Mouse (Mus musculus): Measurements from ENCODE around the gene Atp6v0a4. TPM values are rescaled to one million over a fixed set of nuclear protein-coding genes. Genes with fewer than 3 reads are reported as not detected.

Atp6v0a4 gene
- polyA plus RNA-seq, 1 experiment from 2014 or later = not detected

DNA sequence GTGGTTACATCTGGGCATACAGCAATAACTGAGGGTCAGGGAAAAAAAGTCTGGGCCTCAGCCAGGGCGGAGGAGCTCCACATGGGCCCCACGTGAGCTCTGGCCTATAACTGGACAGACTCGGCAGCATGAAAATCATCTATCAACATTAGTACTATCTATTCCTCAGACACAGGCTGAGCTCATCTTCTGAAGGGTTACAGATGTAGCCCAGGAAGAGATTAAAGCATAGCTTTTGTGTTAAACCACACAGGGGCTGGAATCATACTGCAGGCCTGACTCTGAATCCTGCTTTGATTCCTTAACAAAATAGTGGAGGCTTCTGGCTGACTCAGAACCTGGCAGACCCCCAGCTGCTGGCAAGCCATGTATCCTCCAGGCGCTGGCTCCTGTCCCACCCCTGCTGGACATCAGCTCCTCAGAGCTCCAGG, 7.4 kb upstream of the Atp6v0a4 start:
- peaks cover 18% of the 10 kb centered on the region for H3K36me3 ChIP-seq (ENCODE audit: control insufficient read depth, insufficient read depth, low read length)
- ATAC-seq (ENCODE audit: low FRiP score) (no peak), DNase-seq (ENCODE audit: low spot score, missing footprints) (no peak)
- H3K9me3 ChIP-seq (ENCODE audit: control insufficient read depth, low read length) = no peaks in the 10 kb centered on the region; the same call in 1 of the 2 replicates
- 90% methylated on average over 4 of the region's 4 CpGs for WGBS
- H3K4me2 ChIP-seq = no peak overlapping the region
- H3K27me3 ChIP-seq (ENCODE audit: control insufficient read depth, insufficient read depth, low read length) = no peaks in the 10 kb centered on the region
- H3K9ac ChIP-seq (ENCODE audit: low read length) = no peak overlapping the region
- no peaks in the 10 kb centered on the region for H3K4me1 ChIP-seq (ENCODE audit: control insufficient read depth, insufficient read depth, low read length)
- no peak overlapping the region for H3K4me3 ChIP-seq (ENCODE audit: low read depth, low read length)
- no peak overlapping the region for H3K27ac ChIP-seq (ENCODE audit: low read depth, low read length)

DNA sequence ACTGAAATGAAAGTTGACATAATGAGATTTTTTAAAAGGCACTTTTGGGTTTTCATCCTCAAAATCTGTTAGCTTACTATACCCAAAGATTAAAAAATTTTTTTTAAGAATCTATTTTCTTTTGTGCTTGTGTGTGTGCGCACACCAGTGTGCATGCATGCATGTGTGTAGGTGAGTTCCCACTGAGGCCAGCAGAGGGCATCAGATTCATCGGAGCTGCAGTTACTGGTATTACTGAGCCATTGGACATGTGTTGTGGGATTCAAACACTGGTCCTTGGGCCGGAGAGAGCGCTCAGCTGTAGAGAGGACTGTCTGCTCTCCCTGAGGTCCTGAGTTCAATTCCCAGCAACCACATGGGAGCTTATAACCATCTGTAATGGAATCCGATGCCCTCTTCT, 5.5 kb upstream of the Atp6v0a4 start:
- no peak for DNase-seq (ENCODE audit: low spot score, missing footprints)
- WGBS = 98% methylated on average over 5 of the region's 5 CpGs
- Histone ChIP-seq H3K36me3 (ENCODE audit: control insufficient read depth, insufficient read depth, low read length) (peaks cover 16% of the 10 kb centered on the region), H3K4me1 (ENCODE audit: control insufficient read depth, insufficient read depth, low read length) (no peaks in the 10 kb centered on the region), H3K27me3 (ENCODE audit: control insufficient read depth, insufficient read depth, low read length) (no peaks in the 10 kb centered on the region), H3K4me3 (ENCODE audit: low read depth, low read length) (no peak overlapping the region), H3K4me2 (no peak overlapping the region), H3K9me3 (ENCODE audit: control insufficient read depth, low read length) (no peaks in the 10 kb centered on the region; the same call in 1 of the 2 replicates), H3K9ac (ENCODE audit: low read length) (no peak overlapping the region), H3K27ac (ENCODE audit: low read depth, low read length) (no peak overlapping the region)
- no peak for ATAC-seq (ENCODE audit: low FRiP score)

DNA sequence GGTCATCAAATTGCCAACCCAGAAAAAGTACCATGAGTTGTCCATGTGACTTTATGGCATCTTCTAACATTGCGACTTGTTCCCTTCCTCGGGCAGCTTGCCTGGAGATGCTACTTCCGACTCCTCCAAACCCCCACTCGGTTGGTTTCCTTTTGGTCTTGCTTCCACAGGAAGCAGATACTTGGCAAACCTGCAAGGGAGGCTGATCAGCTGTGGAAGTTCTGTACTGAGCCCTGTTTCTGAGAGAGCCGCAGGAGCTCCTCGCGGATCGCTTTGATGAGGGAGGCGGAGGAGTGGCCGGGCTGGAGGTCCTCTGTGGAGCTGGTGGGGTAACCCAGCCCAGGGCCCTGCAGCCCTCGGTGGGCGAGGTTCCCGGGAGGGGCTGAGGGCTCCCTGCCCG, 3.7 kb upstream of the Atp6v0a4 start:
- H3K9me3 ChIP-seq (ENCODE audit: control insufficient read depth, low read length) = no peaks in the 10 kb centered on the region; the same call in 1 of the 2 replicates
- 92% methylated on average over 14 of the region's 14 CpGs for WGBS
- no peak overlapping the region for H3K4me2 ChIP-seq
- H3K27ac ChIP-seq (ENCODE audit: low read depth, low read length) = no peak overlapping the region
- no peak overlapping the region for H3K9ac ChIP-seq (ENCODE audit: low read length)
- ATAC-seq (ENCODE audit: low FRiP score) = no peak
- H3K36me3 ChIP-seq (ENCODE audit: control insufficient read depth, insufficient read depth, low read length) = peaks cover 16% of the 10 kb centered on the region
- no peak overlapping the region for H3K4me3 ChIP-seq (ENCODE audit: low read depth, low read length)
- no peak for DNase-seq (ENCODE audit: low spot score, missing footprints)
- no peaks in the 10 kb centered on the region for H3K4me1 ChIP-seq (ENCODE audit: control insufficient read depth, insufficient read depth, low read length)
- no peaks in the 10 kb centered on the region for H3K27me3 ChIP-seq (ENCODE audit: control insufficient read depth, insufficient read depth, low read length)

- WGBS = 96% methylated on average over 3 of the region's 3 CpGs
- no peak overlapping the region for H3K9ac ChIP-seq (ENCODE audit: low read length)
- peaks cover 16% of the 10 kb centered on the region for H3K36me3 ChIP-seq (ENCODE audit: control insufficient read depth, insufficient read depth, low read length)
- no peaks in the 10 kb centered on the region; the same call in 1 of the 2 replicates for H3K9me3 ChIP-seq (ENCODE audit: control insufficient read depth, low read length)
- H3K4me2 ChIP-seq = no peak overlapping the region
- ATAC-seq (ENCODE audit: low FRiP score) = no peak
- no peak for DNase-seq (ENCODE audit: low spot score, missing footprints)
- H3K27ac ChIP-seq (ENCODE audit: low read depth, low read length) = no peak overlapping the region
- H3K4me3 ChIP-seq (ENCODE audit: low read depth, low read length) = no peak overlapping the region
- no peaks in the 10 kb centered on the region for H3K4me1 ChIP-seq (ENCODE audit: control insufficient read depth, insufficient read depth, low read length)
- no peaks in the 10 kb centered on the region for H3K27me3 ChIP-seq (ENCODE audit: control insufficient read depth, insufficient read depth, low read length)
Measured at GRCm38 (mm10) chr6:38125462-38125861, 1.1 kb upstream of the Atp6v0a4 start.

- peaks cover 10% of the 10 kb centered on the region for H3K36me3 ChIP-seq (ENCODE audit: control insufficient read depth, insufficient read depth, low read length)
- no peak overlapping the region for H3K4me2 ChIP-seq
- WGBS = 94% methylated on average over 5 of the region's 5 CpGs
- no peak for ATAC-seq (ENCODE audit: low FRiP score)
- H3K4me3 ChIP-seq (ENCODE audit: low read depth, low read length) = no peak overlapping the region
- no peak for DNase-seq (ENCODE audit: low spot score, missing footprints)
- no peak overlapping the region for H3K27ac ChIP-seq (ENCODE audit: low read depth, low read length)
- no peaks in the 10 kb centered on the region for H3K9me3 ChIP-seq (ENCODE audit: control insufficient read depth, low read length)
- no peaks in the 10 kb centered on the region for H3K4me1 ChIP-seq (ENCODE audit: control insufficient read depth, insufficient read depth, low read length)
- no peak overlapping the region for H3K9ac ChIP-seq (ENCODE audit: low read length)
- no peaks in the 10 kb centered on the region for H3K27me3 ChIP-seq (ENCODE audit: control insufficient read depth, insufficient read depth, low read length)
Measured at GRCm38 (mm10) chr6:38124882-38125281, 496 bp upstream of the Atp6v0a4 start.

DNA sequence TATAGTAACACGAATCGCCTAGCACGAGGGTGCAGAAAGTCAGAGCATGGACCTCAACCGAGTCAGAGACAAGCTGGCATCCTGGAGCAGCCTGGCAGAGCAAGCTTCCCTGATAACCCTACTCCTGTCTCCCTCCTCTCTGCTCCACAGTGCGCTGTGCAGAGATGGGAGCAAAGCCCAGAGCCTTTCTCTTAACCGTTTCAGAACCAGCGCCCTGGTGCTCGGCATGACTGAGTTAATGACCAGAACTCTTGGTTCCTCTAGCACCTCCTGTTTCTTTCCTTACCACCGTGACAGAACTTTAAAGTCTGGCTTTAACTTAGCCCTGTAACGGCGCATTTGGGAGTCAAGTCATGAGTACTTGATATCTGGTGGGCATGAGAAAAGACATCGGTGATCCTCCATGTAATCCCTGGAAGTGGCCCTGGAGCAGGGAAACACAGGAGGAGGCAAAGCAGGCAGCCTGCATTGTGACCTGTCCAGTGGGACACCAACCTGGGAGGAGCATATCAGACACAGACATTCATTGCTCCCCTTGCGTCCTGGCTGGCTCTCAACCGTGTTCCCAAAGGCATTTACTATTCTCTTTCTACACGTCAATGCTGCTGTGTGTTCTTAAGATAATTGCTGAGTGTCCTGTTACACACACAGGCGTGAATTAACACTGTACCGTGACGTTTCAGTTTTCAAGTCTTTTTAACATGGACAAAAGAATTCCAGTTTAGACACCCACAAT, 747 bp downstream of the Atp6v0a4 start:
- Histone ChIP-seq H3K4me1 (ENCODE audit: control insufficient read depth, insufficient read depth, low read length) (no peaks in the 10 kb centered on the region), H3K27ac (ENCODE audit: low read depth, low read length) (no peak overlapping the region), H3K4me2 (no peak overlapping the region), H3K36me3 (ENCODE audit: control insufficient read depth, insufficient read depth, low read length) (peaks cover 9% of the 10 kb centered on the region; the same call in 1 of the 2 replicates), H3K9ac (ENCODE audit: low read length) (no peak overlapping the region), H3K4me3 (ENCODE audit: low read depth, low read length) (no peak overlapping the region), H3K9me3 (ENCODE audit: control insufficient read depth, low read length) (no peaks in the 10 kb centered on the region), H3K27me3 (ENCODE audit: control insufficient read depth, insufficient read depth, low read length) (no peaks in the 10 kb centered on the region)
- no peak for ATAC-seq (ENCODE audit: low FRiP score)
- WGBS = 86% methylated on average over 18 of the region's 18 CpGs
- no peak for DNase-seq (ENCODE audit: low spot score, missing footprints)

GRCm38 (mm10) chr6:38122791-38123190, 1.6 kb downstream of the Atp6v0a4 start:
- WGBS = 70% methylated on average over 6 of the region's 6 CpGs
- Histone ChIP-seq H3K4me2 (no peak overlapping the region), H3K9ac (ENCODE audit: low read length) (no peak overlapping the region), H3K27me3 (ENCODE audit: control insufficient read depth, insufficient read depth, low read length) (no peaks in the 10 kb centered on the region), H3K9me3 (ENCODE audit: control insufficient read depth, low read length) (no peaks in the 10 kb centered on the region), H3K4me3 (ENCODE audit: low read depth, low read length) (no peak overlapping the region), H3K4me1 (ENCODE audit: control insufficient read depth, insufficient read depth, low read length) (no peaks in the 10 kb centered on the region), H3K36me3 (ENCODE audit: control insufficient read depth, insufficient read depth, low read length) (peaks cover 7% of the 10 kb centered on the region; the same call in 1 of the 2 replicates), H3K27ac (ENCODE audit: low read depth, low read length) (no peak overlapping the region)
- DNase-seq (ENCODE audit: low spot score, missing footprints) (no peak), ATAC-seq (ENCODE audit: low FRiP score) (no peak)

DNA sequence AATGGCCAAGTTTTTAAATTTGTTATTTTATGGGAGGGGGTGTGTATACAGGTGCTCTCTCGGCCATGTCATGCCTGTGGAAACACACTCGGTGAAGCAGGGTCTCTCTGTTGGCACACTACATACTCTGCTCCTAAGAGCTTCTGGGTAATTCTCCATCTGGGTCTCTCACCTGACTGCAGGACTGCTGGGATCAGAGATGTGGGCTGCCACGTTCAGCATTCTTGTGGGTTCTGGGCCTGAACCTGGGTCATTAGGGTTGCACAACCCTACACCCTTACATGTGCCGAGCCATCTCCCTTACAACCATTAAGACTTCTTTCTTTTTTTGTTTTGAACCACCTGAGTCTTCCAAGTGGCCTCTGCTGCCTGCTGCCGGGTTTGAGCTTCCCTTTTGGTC, 2.5 kb downstream of the Atp6v0a4 start:
- H3K27me3 ChIP-seq (ENCODE audit: control insufficient read depth, insufficient read depth, low read length) = no peaks in the 10 kb centered on the region
- no peak overlapping the region for H3K4me3 ChIP-seq (ENCODE audit: low read depth, low read length)
- DNase-seq (ENCODE audit: low spot score, missing footprints) = no peak
- no peak overlapping the region for H3K27ac ChIP-seq (ENCODE audit: low read depth, low read length)
- ATAC-seq (ENCODE audit: low FRiP score) = no peak
- no peaks in the 10 kb centered on the region for H3K4me1 ChIP-seq (ENCODE audit: control insufficient read depth, insufficient read depth, low read length)
- no peak overlapping the region for H3K4me2 ChIP-seq
- H3K9me3 ChIP-seq (ENCODE audit: control insufficient read depth, low read length) = no peaks in the 10 kb centered on the region
- 89% methylated on average over 5 of the region's 5 CpGs for WGBS
- 0 out of 2 replicates have a peak, but pooled peaks cover 2% of the 10 kb centered on the region for H3K36me3 ChIP-seq (ENCODE audit: control insufficient read depth, insufficient read depth, low read length)
- H3K9ac ChIP-seq (ENCODE audit: low read length) = no peak overlapping the region

DNA sequence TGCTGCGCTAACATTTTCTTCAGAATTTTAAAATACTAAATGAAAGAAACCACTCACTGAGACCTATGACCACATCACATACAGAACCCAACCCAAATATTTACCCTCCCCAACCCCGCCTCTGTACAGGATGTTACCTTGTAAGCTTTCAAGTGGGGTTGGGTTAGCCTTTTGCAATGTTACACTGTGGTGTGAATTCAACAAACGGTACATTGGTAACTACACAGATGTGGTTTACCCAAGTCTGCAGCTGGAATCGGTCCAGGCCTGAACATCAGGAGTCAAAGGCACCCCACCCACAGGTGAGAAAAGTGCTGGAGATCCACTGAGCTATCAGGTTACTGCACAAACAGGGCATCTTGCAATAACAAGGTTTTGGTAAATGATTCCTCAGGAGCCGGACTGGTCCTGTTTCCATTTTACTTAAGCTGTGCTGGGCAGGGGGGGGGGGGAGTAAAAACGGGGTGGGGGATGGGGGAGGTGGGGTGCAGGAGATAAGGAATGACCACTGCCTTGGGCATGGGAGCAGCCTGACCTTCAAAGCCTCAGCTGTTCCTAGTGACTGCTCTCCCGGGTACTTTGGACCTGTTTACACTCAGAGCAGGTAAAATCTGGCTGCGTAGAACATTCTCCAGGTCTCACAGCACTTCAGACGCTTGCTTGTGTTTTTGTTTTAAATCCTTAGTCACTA, 3.6 kb downstream of the Atp6v0a4 start:
- no peak for DNase-seq (ENCODE audit: low spot score, missing footprints)
- Histone ChIP-seq H3K4me2 (no peak overlapping the region), H3K27ac (ENCODE audit: low read depth, low read length) (no peak overlapping the region), H3K27me3 (ENCODE audit: control insufficient read depth, insufficient read depth, low read length) (no peaks in the 10 kb centered on the region), H3K9me3 (ENCODE audit: control insufficient read depth, low read length) (no peaks in the 10 kb centered on the region), H3K4me1 (ENCODE audit: control insufficient read depth, insufficient read depth, low read length) (no peaks in the 10 kb centered on the region), H3K36me3 (ENCODE audit: control insufficient read depth, insufficient read depth, low read length) (0 out of 2 replicates have a peak, but pooled peaks cover 2% of the 10 kb centered on the region), H3K4me3 (ENCODE audit: low read depth, low read length) (no peak overlapping the region), H3K9ac (ENCODE audit: low read length) (no peak overlapping the region)
- ATAC-seq (ENCODE audit: low FRiP score) = no peak
- WGBS = 78% methylated on average over 9 of the region's 9 CpGs

Data from midbrain, embryonic 11.5 days (tissue).